Mouse (Mus musculus): ENCODE data around the gene Bnc2. TPM values are rescaled to one million over a fixed set of nuclear protein-coding genes. Genes with fewer than 3 reads are reported as not detected.

Gene Bnc2
- total RNA-seq, 2 experiments from 2014 or later, result 3.4 to 5.3 TPM

DNA sequence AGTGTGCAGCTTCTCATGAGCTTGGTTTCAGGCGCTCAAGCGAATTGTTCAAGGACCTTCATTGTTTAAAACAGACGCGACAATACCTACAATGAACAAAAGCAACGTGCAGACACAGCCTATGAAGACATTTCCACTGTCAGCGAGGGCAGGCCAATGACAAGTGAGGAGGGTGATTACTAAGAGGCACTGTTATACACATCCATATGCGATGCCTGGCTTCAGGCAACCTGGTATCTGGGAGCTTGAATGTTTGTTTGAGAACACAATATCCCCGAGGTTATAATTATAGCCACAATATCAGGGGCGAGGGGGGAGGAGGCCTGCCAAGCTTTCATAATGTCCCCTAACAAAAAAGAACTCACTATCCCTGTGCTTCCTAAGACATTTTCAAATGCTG lies 343.1 kb downstream of the Bnc2 start:
- no peak for DNase-seq
- intact Hi-C loops (cut with DNase I), result no loop called here

- DNase-seq, result no peak
- intact Hi-C loops (cut with DNase I), result no loop called here
These were observed 343.6 kb downstream of the Bnc2 start for GRCm38 (mm10) chr4:84331450-84331849.

DNA sequence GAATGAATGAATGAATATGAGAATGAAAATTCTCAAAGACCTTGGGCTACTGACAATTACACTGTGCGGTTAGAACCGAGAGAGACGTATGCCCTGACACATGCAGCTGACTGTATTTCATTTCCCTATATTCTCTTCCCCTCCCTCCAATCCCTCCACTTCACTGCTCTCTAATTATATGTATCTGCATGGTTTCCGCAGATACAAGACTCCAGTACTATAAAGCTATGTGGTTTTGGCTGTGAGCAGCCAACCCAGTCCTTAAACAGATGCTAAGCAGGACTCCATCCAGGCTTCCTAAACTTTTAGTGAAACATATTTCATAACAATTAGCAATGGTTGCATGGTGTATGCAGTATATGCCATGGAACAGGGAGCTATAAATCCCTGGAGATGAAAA lies 344.6 kb downstream of the Bnc2 start:
- no peak for DNase-seq
- intact Hi-C loops (cut with DNase I), result no loop called here

DNA sequence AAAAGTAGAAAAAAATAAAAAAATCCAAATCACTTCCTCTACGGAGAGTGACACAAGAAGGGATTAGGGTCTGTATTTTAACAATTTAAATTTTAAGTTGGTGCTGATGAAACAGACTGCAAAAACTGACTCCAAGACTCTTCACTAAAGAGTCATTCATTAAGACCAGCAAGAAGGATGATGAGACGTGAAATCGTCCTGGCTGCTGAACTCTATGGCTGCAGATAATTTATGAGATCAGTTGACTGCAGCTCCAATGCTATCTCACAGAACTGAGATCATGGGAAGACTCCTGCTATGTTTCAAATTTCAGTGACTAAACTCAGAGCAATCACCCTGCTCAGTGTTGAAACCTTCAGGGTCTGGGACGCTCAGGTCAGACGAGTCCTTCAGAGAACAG lies 345.4 kb downstream of the Bnc2 start:
- no peak for DNase-seq
- intact Hi-C loops (cut with DNase I), result no loop called here

- intact Hi-C loops (cut with DNase I), result no loop called here
These were observed 350.7 kb downstream of the Bnc2 start for GRCm38 (mm10) chr4:84324371-84324770.

GRCm38 (mm10) chr4:84321598-84321997 lies 353.5 kb downstream of the Bnc2 start:
- intact Hi-C loops (cut with DNase I), result no loop called here
- no peak for DNase-seq

More at GRCm38 (mm10) chr4:84324371-84324770, 350.7 kb downstream of the Bnc2 start:
- no peak for DNase-seq

- no peak for DNase-seq
- intact Hi-C loops (cut with DNase I), result no loop called here
These were observed 357.7 kb downstream of the Bnc2 start for GRCm38 (mm10) chr4:84317421-84317820.

- DNase-seq, result no peak
- intact Hi-C loops (cut with DNase I), result no loop called here
These were observed 363.7 kb downstream of the Bnc2 start for GRCm38 (mm10) chr4:84311371-84311770.

DNA sequence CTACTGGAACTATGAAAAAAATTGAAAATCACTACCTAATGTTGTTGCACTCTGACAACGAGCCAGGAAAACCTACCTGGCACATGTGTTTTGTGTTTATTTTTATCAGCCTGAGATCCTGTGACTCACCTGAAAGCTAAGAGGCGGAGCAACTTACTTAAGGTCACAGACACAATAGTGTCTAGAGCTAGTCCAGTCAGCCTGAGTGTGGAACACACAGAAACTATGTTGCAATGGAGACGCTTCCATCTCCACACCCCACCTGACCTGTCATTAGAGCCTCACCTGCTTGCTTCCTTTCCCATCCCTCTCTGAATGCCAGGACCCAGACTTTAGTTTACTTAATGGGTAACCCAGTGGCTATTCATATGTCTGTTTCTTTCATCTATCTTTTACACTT lies 364.2 kb downstream of the Bnc2 start:
- intact Hi-C loops (cut with DNase I), result no loop called here
- no peak for DNase-seq

DNA sequence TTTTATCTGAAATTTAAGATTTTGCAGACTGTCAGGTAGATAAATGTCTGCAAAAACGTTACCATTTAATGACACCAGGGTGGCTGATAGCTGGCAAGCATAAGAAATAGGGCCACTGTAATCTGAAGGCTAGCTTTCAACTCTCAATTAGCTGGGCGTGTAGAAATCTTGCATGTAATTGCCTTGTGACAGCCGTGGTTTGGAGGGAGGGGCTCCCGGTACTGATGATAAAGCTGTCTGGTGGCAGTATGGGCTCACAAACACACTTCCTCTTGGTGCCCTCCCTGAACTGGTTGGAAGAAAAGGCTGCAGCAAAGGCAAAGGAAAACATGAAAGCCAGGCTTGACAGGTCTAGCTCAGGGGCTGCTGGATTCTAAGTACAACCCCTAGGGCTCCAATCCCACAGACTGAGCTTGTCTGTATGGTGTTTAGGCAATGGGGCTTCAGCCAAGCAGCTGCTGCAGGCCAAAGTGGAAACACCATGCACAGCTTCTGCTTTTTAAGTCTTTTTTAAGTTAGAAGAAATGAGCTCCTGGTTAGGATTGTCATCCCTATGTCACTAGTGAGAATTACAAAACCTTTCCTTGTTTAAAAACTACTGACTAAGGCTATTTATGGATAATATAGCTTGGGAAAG lies 366.7 kb downstream of the Bnc2 start:
- no peak for DNase-seq
- intact Hi-C loops (cut with DNase I), result no loop called here

DNA sequence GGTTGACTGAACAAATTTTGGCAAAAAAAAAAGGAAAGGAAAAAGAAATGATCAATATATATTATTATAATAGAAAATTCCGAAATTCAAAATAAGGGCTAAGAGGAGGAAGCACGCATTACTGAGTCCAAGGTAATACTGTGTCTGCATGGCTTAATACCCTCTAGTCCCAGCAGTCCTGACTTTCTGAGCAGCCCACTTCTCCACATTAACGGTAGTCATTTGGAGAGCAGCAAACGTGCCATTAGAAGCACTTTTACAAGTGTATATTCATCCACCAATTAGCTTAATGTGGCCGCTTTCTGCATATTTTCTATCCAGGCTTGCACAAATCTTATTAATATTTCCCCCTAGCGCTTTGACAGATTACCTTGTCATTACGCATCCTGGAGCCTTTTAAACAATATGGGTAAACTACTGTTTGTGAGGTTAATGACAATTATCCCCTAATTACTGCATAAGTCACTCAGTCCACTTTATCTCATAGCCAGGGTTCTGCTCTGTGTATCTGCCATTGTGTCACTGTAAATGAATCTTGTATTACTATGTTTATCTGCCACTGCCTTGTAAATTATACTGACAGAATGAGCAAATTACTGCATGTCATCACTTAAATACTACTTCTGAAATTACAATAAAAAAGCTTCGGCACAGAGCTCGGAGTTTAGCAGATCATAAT lies 368.0 kb downstream of the Bnc2 start:
- intact Hi-C loops (cut with DNase I), result no loop called here
- DNase-seq, result no peak

DNA sequence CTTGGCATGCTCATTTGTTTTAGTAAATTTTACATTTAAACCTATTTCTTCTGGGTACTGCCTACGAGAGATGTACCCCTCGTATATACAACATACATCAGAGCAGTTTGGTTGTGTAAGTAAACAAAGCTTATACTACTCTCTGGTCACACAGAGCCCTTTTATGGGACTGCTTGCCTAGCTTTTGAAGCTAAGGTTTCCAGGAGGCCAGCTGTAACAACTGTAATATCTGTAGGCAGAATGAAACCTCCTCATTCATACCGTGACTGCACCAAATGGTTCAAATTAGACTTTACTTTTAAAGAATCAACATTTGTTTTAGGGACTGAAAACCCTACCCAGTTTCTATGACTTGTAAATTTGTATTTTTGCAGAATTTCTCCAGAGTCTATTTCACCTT lies 372.1 kb downstream of the Bnc2 start:
- no peak for DNase-seq
- intact Hi-C loops (cut with DNase I), result no loop called here

- DNase-seq, result no peak
- intact Hi-C loops (cut with DNase I), result no loop called here
These were observed 389.9 kb downstream of the Bnc2 start for GRCm38 (mm10) chr4:84285153-84285552.

DNA sequence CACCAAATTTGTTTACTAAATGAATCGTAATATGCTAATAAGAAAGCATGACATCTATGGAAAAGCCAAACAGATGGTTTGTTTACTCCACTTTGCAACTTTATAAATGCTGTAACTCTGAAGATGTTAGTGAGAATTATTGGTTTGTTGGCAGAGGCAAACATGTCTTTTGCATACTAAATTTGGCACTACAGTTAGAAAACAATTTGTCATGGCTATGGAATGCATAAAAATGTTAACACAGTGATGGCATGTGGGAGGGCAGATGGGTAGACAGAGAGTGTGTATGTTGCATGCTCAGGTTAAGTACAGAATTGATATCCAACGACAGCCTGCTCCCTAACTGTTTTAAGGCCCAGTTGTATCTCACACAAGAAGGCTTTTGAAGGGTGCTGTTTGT lies 392.4 kb downstream of the Bnc2 start:
- intact Hi-C loops (cut with DNase I), result no loop called here
- no peak for DNase-seq

DNA sequence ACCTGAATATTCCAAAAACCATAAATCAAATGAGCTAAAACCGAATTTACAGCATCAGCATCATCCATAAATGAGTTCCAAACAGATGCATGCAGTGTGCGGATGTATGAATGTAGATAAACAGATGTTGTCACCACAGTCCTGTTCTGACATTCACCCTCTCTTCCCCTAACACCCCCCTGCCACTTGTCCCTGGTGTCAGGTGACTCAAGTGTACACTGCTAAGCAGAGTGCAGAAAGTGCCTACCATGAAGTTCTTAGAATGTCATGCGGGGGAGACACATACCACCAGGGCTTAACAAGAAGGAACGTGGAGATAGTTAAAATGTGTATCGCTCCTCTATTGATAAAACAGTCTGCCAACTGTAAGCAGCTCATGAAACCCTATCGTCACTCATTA lies 396.9 kb downstream of the Bnc2 start:
- intact Hi-C loops (cut with DNase I), result no loop called here
- no peak for DNase-seq

DNA sequence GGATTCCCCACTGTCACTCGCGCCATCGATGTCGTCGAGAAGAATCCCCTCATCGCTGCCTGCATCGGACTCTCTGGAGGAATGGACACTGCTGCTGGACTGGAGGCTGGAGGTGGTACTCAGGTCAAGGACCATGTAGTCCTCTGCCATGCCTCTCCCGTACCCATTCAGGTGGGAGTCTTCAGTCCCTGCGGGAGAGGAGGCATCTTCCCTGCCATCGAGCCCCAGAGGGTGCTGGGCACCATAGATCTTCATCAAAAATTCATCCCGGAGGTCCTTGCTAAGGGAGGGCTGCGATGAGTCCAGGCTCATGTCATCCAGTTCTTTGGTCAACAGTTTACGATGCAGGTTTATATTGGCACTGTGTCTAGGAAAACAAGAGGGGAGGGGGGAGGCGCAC lies 399.0 kb downstream of the Bnc2 start:
- intact Hi-C loops (cut with DNase I), result no loop called here
- no peak for DNase-seq

DNA sequence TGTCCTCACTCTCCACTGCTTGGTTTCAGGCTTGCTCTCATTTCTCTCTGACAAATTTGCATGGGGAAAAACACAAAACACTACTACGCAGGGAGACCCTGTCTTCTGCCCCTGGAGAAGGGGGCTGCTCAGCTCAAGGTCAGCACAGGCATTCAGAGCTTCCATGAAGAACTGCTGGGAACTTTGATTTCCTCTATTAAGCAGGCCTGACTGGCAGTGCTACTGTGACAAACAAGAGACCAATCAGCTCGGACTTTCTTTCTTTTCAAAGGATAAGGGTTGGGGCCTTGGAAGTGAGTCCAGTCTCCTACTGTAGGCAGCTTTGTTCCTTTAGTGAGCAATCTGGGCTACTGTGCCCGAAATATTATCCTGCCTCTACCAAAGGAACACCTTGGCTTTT lies 400.9 kb downstream of the Bnc2 start:
- intact Hi-C loops (cut with DNase I), result no loop called here
- DNase-seq, result no peak

DNA sequence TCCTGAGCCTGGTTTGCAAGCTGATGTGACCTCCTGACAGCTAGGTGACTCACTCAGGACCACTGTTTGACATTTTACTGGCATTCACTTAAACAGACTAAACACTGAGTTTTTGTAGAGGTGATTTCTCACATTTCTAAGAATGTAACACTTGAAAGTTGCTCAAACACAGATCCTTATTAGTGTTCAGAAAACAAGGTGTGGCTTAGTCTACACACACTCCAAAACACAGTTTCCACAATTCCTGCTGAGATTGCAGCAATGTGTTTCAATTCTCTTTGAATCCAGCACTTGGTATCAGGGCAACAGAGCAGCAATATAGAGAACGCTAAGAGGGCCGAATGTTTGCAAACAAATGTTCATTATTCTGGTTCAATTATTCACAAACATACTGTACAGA lies 402.2 kb downstream of the Bnc2 start:
- no peak for DNase-seq
- intact Hi-C loops (cut with DNase I), result no loop called here

DNA sequence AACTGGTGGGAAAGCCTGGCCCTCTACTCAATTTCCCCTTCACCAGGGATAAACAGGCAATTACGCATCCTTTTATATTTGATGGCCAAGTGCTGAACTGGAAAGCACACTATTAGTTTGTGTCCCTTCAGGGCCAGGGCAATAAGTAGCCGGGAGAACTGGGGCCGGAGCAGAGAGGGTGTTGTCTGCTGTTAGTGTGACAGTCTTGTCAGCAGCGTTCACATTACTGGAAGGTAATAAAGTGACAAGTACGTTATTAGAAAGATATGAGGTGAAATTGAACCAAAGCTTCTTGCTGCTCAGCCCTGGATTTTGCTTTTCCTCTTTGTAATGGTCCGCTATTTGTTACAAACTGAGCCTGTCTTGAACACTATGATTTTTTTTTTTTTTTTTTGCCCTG lies 405.2 kb downstream of the Bnc2 start:
- intact Hi-C loops (cut with DNase I), result no loop called here
- DNase-seq, result no peak

DNA sequence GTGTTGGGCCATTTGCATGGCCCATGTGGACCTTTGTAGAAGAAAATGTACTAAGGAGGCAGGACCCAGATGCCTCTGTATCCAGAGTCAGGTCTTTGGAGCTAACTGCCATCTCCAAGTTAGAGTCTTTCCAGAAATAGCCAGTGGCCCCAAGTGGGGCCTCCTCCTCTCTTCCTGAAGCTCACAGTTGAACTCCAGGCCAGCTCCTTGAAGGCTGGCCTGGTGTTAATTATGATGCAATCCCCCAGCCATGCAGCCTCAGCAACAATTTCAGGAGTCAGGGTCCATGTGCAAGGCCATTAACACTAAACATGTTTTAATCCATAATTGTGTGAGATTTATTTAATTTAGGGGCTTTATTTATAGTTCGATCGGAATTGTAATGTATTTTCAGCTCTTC lies 427.7 kb downstream of the Bnc2 start:
- no peak for DNase-seq
- intact Hi-C loops (cut with DNase I), result loop anchor here (2.0 kb wide), 1 partner anchor 77 kb away; no protein-coding TSS in a partner anchor

- DNase-seq, result no peak
- intact Hi-C loops (cut with DNase I), result no loop called here
These were observed 442.7 kb downstream of the Bnc2 start for GRCm38 (mm10) chr4:84232346-84232745.

DNA sequence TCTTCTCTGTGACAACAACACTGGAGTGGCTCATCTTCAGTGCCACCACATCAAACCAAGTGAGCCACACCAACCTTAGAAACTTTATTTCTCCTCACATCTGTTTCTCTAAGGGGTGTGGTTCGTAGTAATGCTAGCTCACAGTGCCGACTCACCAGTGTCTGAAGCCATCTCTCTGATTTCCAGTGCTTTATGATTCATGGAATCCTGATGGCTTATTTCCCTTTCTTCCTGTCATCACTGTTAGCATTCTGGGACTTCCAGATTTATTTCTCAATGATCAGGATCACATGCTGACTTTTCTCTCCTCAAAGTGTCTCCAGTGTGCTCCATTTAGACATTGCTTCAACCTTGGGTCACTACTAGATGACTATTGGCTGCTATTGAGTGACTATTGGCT lies 443.8 kb downstream of the Bnc2 start:
- intact Hi-C loops (cut with DNase I), result no loop called here
- no peak for DNase-seq
